Mouse (Mus musculus) hindbrain, embryonic 12.5 days (tissue): Measurements from ENCODE around the gene Cep63. TPM values are rescaled to one million over a fixed set of nuclear protein-coding genes. Genes with fewer than 3 reads are reported as not detected.

ENCODE experiments used
- ATAC-seq: fragments of 200-750 bp; cut with Nextera tagmentation; 2 replicates; pipeline ENCODE4 v1.8.0; 2017; ENCODE audit warnings: moderate TSS enrichment; ENCODE audit not compliant: low FRiP score
- H3K27ac ChIP-seq: fragments of 300-500 bp; sonication (generic); 2 replicates; pipeline ENCODE4 v1.5.1; 2016; ENCODE audit warnings: mild to moderate bottlenecking
- H3K27me3 ChIP-seq: fragments of 300-500 bp; sonication (generic); 2 replicates; pipeline ENCODE4 v1.6.1; 2016; ENCODE audit warnings: mild to moderate bottlenecking
- H3K36me3 ChIP-seq: fragments of 300-500 bp; sonication (generic); 2 replicates; pipeline ENCODE4 v1.6.1; 2016; ENCODE audit warnings: mild to moderate bottlenecking
- H3K4me1 ChIP-seq: fragments of 300-500 bp; sonication (generic); 2 replicates; pipeline ENCODE4 v1.6.1; 2016
- H3K4me2 ChIP-seq: fragments of 300-500 bp; sonication (generic); replicated peaks from 2 replicates; pipeline ENCODE4 v1.6.1; 2016; ENCODE audit warnings: mild to moderate bottlenecking
- H3K4me3 ChIP-seq: fragments of 300-500 bp; sonication (generic); 2 replicates; pipeline ENCODE4 v1.5.1; 2016; ENCODE audit warnings: mild to moderate bottlenecking
- H3K9ac ChIP-seq: fragments of 300-500 bp; sonication (generic); 2 replicates; pipeline ENCODE4 v1.6.1; 2016; ENCODE audit warnings: mild to moderate bottlenecking, moderate library complexity
- H3K9me3 ChIP-seq: fragments of 300-500 bp; sonication (generic); replicated peaks from 2 replicates; pipeline ENCODE4 v1.6.1; 2016; ENCODE audit warnings: mild to moderate bottlenecking
- WGBS: fragments of 180-500 bp; shearing (Covaris S2); methylation state at CpG from one replicate; pipeline ENCODE4 v1.1.7; 2016; 5-methylcytosine and 5-hydroxymethylcytosine counted together
- polyA plus RNA-seq: library from polyadenylated mRNA; unstranded; fragments of >200 nt; fragmentation: Nextera tagmentation; extraction: Ambion mirVana; gene quantifications from 2 replicates; pipeline ENCODE4 v1.2.1, GENCODE M21; 2016

Cep63 gene
- polyA plus RNA-seq, 1 experiment from 2014 or later = 56.9 TPM

GRCm38 (mm10) chr9:102601187-102601586 lies 25.1 kb downstream of the Cep63 start:
- Histone ChIP-seq H3K4me2 (no peak overlapping the region), H3K9me3 (no peaks in the 10 kb centered on the region), H3K27ac (no peak overlapping the region), H3K27me3 (no peaks in the 10 kb centered on the region), H3K9ac (no peak overlapping the region), H3K4me3 (no peak overlapping the region), H3K4me1 (no peaks in the 10 kb centered on the region), H3K36me3 (peaks cover 25% of the 10 kb centered on the region)
- WGBS = 90% methylated on average over 2 of the region's 2 CpGs
- no peak for ATAC-seq

DNA sequence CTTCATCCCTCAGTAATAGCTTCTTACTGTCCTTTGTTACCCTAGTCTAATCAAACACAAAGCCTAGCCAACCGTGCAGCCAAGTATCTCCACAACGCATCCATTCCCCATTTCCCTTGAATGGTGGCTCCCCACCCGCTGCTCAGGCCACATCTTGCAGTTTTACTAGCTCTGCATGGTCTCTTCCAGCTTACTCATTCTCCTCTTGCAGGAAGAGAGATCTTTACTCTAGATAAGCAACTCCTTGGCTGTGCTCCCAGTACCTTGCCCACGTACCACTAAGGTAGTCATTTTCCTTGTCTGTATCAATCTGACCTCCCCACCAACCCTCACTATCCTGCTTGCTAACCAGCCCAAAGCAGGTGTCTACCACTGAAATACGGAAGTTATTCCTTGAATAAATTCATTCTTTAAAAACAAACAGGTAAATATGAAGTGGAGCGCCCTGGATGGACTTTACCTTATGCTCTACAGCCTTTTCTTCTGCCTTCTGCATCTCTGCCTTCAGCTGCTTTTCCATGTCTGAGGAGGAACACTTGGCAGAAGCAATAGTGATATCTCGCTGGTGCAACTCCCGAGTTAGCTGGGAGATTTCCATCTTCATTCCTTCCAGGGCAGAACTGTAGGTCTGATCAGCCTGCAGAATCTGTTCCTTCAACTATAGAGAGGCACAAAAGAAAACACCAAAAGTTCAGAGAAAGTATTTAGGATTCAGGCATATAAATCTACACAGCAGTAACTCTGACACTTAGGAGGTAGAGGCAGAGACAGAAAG lies 30.5 kb downstream of the Cep63 start:
- H3K27ac ChIP-seq = no peak overlapping the region
- 84% methylated on average over 8 of the region's 8 CpGs for WGBS
- peaks cover 19% of the 10 kb centered on the region for H3K36me3 ChIP-seq
- no peaks in the 10 kb centered on the region for H3K9me3 ChIP-seq
- H3K4me2 ChIP-seq = no peak overlapping the region
- H3K4me3 ChIP-seq = no peak overlapping the region
- ATAC-seq = no peak
- peaks cover 6% of the 10 kb centered on the region for H3K4me1 ChIP-seq
- no peaks in the 10 kb centered on the region for H3K27me3 ChIP-seq
- no peak overlapping the region for H3K9ac ChIP-seq

DNA sequence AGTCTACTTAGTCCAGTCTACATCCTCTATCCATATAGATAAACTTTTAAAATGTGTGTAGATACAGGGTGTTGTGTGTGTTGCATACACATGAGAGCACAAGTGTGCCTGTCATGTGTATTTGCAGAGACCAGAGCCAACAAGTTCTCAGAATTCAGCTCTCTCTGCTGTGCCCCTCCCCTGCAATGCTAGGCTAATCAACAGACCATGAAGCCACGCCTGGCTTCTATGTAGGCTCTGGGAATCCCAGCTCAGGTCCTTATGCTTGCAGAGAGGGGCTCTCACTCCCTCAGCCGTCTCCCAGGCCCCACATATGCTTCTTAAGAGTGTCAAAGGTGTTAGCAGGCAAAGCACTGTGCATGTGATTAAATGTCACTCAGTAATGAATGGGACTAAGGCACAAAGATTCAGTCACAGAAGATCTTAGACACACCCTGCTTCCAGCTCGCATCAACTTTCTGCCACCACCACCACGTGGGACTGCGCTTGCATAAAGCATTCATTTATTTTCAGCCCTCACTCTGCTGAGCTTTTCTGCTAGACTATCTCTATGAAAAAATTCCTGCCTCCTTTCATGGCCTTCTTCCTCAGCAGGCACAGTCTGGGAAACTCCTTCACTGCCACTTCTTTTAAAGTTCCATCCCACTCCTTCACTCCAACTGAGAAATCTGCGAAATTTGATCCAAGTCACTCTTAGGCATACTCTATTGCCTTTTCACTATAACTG lies 31.5 kb downstream of the Cep63 start:
- Histone ChIP-seq H3K4me2 (no peak overlapping the region), H3K4me1 (peaks cover 6% of the 10 kb centered on the region), H3K4me3 (no peak overlapping the region), H3K9me3 (no peaks in the 10 kb centered on the region), H3K27ac (peak overlapping the region; percentile 25; the same call in 1 of the 2 replicates), H3K36me3 (peaks cover 18% of the 10 kb centered on the region), H3K9ac (no peak overlapping the region), H3K27me3 (no peaks in the 10 kb centered on the region)
- WGBS = 53% methylated on average over 6 of the region's 6 CpGs
- peak; percentile 38 for ATAC-seq

GRCm38 (mm10) chr9:102587347-102587746 lies 39.0 kb downstream of the Cep63 start:
- Histone ChIP-seq H3K4me3 (no peak overlapping the region), H3K27ac (no peak overlapping the region), H3K36me3 (peaks cover 21% of the 10 kb centered on the region), H3K9ac (no peak overlapping the region), H3K27me3 (no peaks in the 10 kb centered on the region), H3K4me2 (no peak overlapping the region), H3K4me1 (0 out of 2 replicates have a peak, but pooled peaks cover 3% of the 10 kb centered on the region), H3K9me3 (no peaks in the 10 kb centered on the region)
- WGBS = 69% methylated on average over 5 of the region's 5 CpGs
- no peak for ATAC-seq

- no peak for ATAC-seq
- WGBS = 82% methylated on average over 12 of the region's 12 CpGs
Observed at GRCm38 (mm10) chr9:102581921-102582469, 44.3 kb downstream of the Cep63 start.

DNA sequence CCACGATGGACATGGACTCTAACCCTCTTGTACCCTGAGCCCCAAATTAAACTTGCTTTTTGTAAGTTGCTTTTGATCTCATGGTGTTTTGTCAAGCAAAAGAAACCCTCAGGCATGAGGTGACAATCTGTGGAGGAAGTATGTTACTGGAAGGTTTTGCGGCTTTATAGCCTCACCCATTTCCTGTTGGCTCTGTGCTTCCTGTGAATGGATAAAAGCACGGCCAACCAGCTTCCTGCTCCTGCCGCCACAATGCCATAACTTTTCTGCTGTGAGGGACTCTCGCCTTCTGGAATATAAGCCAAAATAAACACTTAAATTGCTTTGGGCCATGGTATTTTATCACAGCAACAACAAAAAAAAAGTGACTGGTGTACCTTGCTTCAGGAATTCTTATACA lies 48.9 kb downstream of the Cep63 start:
- no peak for ATAC-seq
- no peaks in the 10 kb centered on the region for H3K4me1 ChIP-seq
- H3K36me3 ChIP-seq = no peaks in the 10 kb centered on the region
- H3K9me3 ChIP-seq = no peaks in the 10 kb centered on the region
- no peak overlapping the region for H3K4me2 ChIP-seq
- WGBS = 84% methylated on average over 5 of the region's 5 CpGs
- H3K4me3 ChIP-seq = no peak overlapping the region
- no peak overlapping the region for H3K27ac ChIP-seq
- no peaks in the 10 kb centered on the region for H3K27me3 ChIP-seq
- H3K9ac ChIP-seq = no peak overlapping the region

More at GRCm38 (mm10) chr9:102581921-102582469, 44.3 kb downstream of the Cep63 start:
- Histone ChIP-seq H3K9me3 (no peaks in the 10 kb centered on the region), H3K36me3 (peaks cover 17% of the 10 kb centered on the region), H3K27ac (no peak overlapping the region), H3K4me2 (no peak overlapping the region), H3K27me3 (no peaks in the 10 kb centered on the region), H3K4me3 (no peak overlapping the region), H3K9ac (no peak overlapping the region), H3K4me1 (no peaks in the 10 kb centered on the region)

DNA sequence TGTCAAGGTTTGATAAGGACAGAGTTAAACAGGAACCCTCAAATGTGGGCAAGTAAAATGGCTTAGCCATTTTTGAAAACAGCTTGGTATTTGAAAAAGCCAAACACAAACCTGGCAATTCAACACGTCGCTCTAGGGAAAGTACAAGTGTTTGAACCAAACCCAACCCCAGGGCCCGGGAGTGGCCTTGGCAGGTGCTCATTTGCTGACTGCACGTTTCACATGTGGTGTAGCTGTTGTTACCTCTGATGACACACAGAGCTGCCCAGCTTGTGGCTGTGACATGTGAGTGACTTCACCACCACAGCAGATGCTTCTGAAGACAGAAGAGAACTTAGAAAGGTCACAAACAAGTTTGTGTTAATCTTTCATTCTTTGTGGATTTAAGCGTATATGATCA lies 53.4 kb downstream of the Cep63 start:
- H3K36me3 ChIP-seq = no peaks in the 10 kb centered on the region
- 82% methylated on average over 5 of the region's 5 CpGs for WGBS
- no peaks in the 10 kb centered on the region for H3K27me3 ChIP-seq
- no peak overlapping the region for H3K4me2 ChIP-seq
- no peak overlapping the region for H3K9ac ChIP-seq
- no peaks in the 10 kb centered on the region for H3K4me1 ChIP-seq
- no peak for ATAC-seq
- H3K27ac ChIP-seq = no peak overlapping the region
- no peak overlapping the region for H3K4me3 ChIP-seq
- no peaks in the 10 kb centered on the region for H3K9me3 ChIP-seq

GRCm38 (mm10) chr9:102558463-102558862 lies 67.9 kb downstream of the Cep63 start:
- H3K4me1 ChIP-seq = no peaks in the 10 kb centered on the region
- H3K9ac ChIP-seq = no peak overlapping the region
- H3K27ac ChIP-seq = no peak overlapping the region
- H3K4me3 ChIP-seq = no peak overlapping the region
- ATAC-seq = no peak
- WGBS = 90% methylated on average over 3 of the region's 3 CpGs
- no peaks in the 10 kb centered on the region for H3K27me3 ChIP-seq
- H3K9me3 ChIP-seq = 0 out of 2 replicates have a peak, but pooled peaks cover 3% of the 10 kb centered on the region
- H3K36me3 ChIP-seq = no peaks in the 10 kb centered on the region
- H3K4me2 ChIP-seq = no peak overlapping the region

- H3K36me3 ChIP-seq = no peaks in the 10 kb centered on the region
- no peak overlapping the region for H3K4me2 ChIP-seq
- H3K27me3 ChIP-seq = no peaks in the 10 kb centered on the region
- H3K9me3 ChIP-seq = 0 out of 2 replicates have a peak, but pooled peaks cover 3% of the 10 kb centered on the region
- H3K4me1 ChIP-seq = no peaks in the 10 kb centered on the region
- 83% methylated on average over 3 of the region's 3 CpGs for WGBS
- no peak overlapping the region for H3K27ac ChIP-seq
- H3K4me3 ChIP-seq = no peak overlapping the region
- H3K9ac ChIP-seq = no peak overlapping the region
- ATAC-seq = no peak
Observed at GRCm38 (mm10) chr9:102553781-102554180, 72.6 kb downstream of the Cep63 start.

GRCm38 (mm10) chr9:102551771-102552170 lies 74.6 kb downstream of the Cep63 start:
- Histone ChIP-seq H3K9ac (no peak overlapping the region), H3K27ac (no peak overlapping the region), H3K4me1 (peaks cover 6% of the 10 kb centered on the region; the same call in 1 of the 2 replicates), H3K4me3 (no peak overlapping the region), H3K4me2 (no peak overlapping the region), H3K36me3 (no peaks in the 10 kb centered on the region), H3K27me3 (peaks cover 5% of the 10 kb centered on the region), H3K9me3 (no peaks in the 10 kb centered on the region)
- ATAC-seq = no peak
- WGBS = 83% methylated on average over 10 of the region's 10 CpGs

DNA sequence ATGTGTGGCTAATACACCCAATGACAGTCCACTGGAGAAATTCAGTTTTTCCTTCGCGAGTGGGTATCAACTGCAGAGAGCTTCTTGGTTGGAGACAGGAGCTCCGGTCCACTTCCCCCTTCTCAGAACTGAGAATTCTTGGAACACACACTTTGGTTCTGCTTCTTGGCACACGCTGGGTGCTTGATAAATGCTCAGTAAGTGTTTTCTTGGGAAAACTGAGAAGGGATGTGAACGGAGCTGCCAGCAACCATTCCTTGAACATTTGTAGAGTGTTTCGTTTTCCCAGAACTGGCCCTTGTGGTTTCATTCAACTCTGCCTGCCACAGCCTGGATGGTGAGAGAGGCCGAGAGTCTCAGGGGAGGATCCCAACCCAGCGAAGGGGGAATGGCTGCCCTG lies 77.1 kb downstream of the Cep63 start:
- Histone ChIP-seq H3K9ac (no peak overlapping the region), H3K27me3 (peaks cover 5% of the 10 kb centered on the region), H3K4me3 (no peak overlapping the region), H3K36me3 (no peaks in the 10 kb centered on the region), H3K4me2 (no peak overlapping the region), H3K4me1 (peaks cover 17% of the 10 kb centered on the region), H3K9me3 (no peaks in the 10 kb centered on the region), H3K27ac (no peak overlapping the region)
- 78% methylated on average over 8 of the region's 8 CpGs for WGBS
- ATAC-seq = no peak

DNA sequence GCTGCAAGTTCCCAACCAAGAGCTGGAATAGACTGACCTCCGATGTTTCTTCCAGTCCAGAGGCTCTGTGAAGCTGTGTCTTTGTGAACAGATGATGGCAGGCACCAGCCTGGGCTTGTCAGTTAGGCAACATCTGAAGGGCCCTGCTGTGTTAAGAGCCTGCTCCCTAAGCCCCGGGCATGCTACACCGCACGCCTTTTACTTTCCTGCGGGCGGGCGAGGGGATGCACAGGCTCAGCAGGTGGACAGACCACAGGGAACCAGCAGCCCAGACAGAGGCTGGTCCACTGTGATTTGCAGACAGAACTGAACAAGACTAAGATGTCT lies 79.3 kb downstream of the Cep63 start:
- no peak for ATAC-seq
- Histone ChIP-seq H3K4me3 (no peak overlapping the region), H3K4me2 (no peak overlapping the region), H3K36me3 (no peaks in the 10 kb centered on the region), H3K27me3 (peaks cover 5% of the 10 kb centered on the region), H3K9ac (no peak overlapping the region), H3K27ac (no peak overlapping the region), H3K4me1 (peaks cover 28% of the 10 kb centered on the region), H3K9me3 (no peaks in the 10 kb centered on the region)
- WGBS = 35% methylated on average over 7 of the region's 7 CpGs
